Mouse (Mus musculus) left cerebral cortex, postnatal 4 days (tissue): ENCODE measurements around the gene Ppp1r37. TPM values are rescaled to one million over a fixed set of nuclear protein-coding genes. Genes with fewer than 3 reads are reported as not detected.

Source experiments
- DNase-seq: peaks from one replicate; pipeline ENCODE4 v3.0.0-alpha.2; 2022
- intact Hi-C: fragments of 180-260 bp; cut with DNase I; formaldehyde crosslinking; loops from one replicate; pipeline ENCODE4 v1.15.1; 2025
- total RNA-seq, 2 experiments: library from RNA; stranded (reverse); gene quantifications; 2 replicates each; pipeline ENCODE4 v1.2.3; 2021

The Ppp1r37 gene
- total RNA-seq, 2 experiments from 2014 or later, result 81.1 to 85.1 TPM

DNA sequence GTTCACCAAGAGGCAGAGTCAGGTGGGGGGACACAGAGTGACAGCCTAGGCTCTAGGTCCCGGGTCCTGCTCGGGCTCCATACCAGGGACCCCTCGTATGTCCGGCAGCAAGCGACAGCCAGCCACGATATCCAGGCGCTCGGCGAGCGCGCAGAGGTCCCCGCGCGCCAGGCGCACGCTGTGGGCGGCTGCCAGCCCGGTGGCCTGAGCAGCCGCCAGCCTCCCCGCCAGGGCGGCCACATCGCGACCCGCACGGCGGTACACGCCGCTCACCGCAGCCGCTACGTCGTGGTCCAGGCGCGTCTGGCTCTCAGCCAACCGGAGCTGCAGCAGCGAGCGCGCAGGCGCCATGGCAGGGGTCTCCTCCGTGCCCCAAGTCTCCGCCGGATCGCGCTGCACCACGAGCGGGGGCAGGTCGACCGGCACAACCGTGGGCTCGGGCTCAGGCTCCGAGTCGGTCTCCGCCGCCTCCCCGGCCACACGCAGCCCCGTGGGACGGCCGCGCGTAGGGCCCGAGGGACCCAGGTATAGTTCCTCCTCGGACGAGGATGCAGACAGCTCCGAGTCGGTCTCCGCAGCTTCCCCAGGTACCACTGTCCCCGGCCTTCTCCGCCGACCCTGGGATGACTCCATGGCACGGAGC, 55.8 kb downstream of the Ppp1r37 start:
- intact Hi-C loops, result no loop called here
- peak; percentile 72 for DNase-seq

DNA sequence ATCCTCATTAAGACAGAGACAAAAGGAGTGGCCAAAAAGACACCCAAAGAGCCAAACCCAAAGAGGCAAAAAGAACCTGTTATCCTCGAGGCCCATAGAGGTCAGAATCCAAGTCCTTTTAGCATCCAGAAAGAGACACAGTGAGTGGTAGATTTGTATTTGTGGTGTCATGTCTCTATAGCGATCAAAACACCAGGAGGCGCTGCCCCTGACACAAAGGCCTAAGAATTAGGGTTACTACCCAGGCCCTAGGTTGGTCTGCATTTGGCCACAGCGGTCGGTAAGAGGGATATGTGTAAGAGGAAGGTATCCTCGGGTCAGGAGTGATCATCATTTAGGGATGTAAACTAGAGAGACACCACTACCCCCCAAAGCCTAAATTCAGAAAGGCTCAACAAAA, 56.5 kb downstream of the Ppp1r37 start:
- no peak for DNase-seq
- intact Hi-C loops, result no loop called here

- intact Hi-C loops, result no loop called here
- no peak for DNase-seq
Measured at GRCm38 (mm10) chr7:19503481-19504068, 59.3 kb downstream of the Ppp1r37 start.

- DNase-seq, result no peak
- intact Hi-C loops, result no loop called here
Measured at GRCm38 (mm10) chr7:19501658-19502057, 61.2 kb downstream of the Ppp1r37 start.

DNA sequence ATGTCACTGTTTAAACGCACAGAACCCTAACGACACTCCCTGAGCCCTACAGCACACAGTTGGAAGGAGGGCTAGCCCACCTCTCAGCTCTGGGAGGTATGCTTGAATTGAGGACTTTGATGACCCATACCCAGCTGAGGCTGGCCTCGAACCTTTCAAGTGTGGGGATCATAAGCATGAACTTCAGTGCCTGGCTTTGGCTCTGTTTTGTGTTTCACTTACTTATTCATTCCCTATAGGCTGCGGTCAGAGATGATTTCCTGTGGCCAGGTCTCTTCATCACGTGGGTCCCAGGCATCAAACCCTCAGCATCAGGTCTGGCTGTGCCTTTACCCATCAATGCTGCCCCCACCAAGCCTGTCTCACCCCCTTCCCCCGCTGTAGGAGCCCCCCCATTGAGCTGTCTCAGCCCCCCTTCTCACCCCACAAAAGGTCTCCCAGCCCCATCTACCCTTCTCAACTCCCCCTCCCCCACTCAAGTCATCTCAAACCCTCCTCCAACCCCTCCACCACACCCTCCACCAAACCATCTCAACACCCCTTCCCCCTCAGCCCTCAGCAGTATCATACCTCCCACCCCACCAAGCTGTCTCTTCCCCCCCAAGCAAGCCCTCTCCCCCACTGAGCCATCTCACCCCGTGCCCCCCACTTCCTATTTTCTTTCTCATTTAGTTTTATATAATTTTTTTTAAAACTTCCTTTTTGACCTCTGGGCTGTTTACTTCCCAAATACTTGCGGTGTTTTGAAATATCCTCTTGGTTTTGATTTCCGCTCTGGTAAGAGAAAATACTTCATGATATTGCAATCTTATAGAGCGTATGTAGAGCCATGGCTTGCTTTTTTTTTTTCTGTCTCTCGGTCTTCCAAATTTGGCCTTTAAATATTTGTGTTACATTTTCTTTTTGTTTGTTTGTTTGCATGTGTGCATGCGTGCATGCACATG, 62.2 kb downstream of the Ppp1r37 start:
- intact Hi-C loops, result no loop called here

DNA sequence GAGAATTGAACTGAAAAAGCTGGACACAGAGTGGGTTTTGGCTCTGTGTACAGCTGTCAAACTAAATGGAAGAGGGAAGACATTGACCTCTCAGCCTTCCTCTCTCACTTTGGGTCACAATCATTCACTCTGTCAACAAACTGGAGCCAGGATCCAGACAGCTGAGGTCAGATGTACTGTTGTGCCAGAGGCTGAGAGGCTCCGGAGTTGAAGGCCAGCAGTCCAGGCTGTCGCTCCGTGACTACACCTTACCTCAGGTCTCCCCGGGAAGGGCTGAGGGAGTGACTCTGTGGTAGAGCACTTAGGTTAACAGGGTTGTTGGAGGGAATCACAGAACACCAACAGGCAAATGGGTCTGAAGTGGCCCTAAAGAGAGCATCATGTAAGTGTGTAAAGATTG, 64.5 kb downstream of the Ppp1r37 start:
- intact Hi-C loops, result no loop called here
- no peak for DNase-seq

More for the DNA sequence above, 62.2 kb downstream of the Ppp1r37 start:
- no peak for DNase-seq

GRCm38 (mm10) chr7:19496214-19496555, 66.7 kb downstream of the Ppp1r37 start:
- intact Hi-C loops, result no loop called here
- no peak for DNase-seq

GRCm38 (mm10) chr7:19495521-19496213, 67.2 kb downstream of the Ppp1r37 start:
- intact Hi-C loops, result no loop called here
- DNase-seq, result no peak

- no peak for DNase-seq
- intact Hi-C loops, result no loop called here
Measured at GRCm38 (mm10) chr7:19494751-19495474, 68.0 kb downstream of the Ppp1r37 start.

GRCm38 (mm10) chr7:19491731-19492130, 71.1 kb downstream of the Ppp1r37 start:
- no peak for DNase-seq
- intact Hi-C loops, result no loop called here

DNA sequence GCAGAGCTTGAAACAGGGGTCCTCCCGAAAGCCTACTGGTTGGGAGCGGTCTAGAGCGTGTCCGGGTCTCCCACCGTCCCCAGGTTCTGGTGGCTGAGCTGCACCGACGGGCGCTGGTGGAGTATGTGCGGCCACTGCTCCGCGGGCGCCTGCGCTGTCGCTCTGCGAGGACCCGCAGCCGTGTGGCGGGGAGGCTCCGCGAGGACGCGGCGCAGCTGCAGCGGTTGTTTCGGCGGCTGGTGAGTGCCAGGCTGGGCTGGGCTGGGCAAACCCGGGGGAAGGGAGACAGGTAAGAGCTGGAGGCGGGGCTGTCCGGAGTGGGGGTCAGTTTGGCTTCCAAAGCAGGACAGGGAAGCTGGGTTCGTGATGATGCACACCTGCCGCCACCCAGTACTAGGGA, 73.4 kb downstream of the Ppp1r37 start:
- DNase-seq, result no peak
- intact Hi-C loops, result no loop called here

- DNase-seq, result no peak
Measured at GRCm38 (mm10) chr7:19486549-19486948, 76.3 kb downstream of the Ppp1r37 start.

GRCm38 (mm10) chr7:19485488-19485887, 77.4 kb downstream of the Ppp1r37 start:
- intact Hi-C loops, result no loop called here
- DNase-seq, result no peak

More at GRCm38 (mm10) chr7:19486549-19486948, 76.3 kb downstream of the Ppp1r37 start:
- intact Hi-C loops, result no loop called here

DNA sequence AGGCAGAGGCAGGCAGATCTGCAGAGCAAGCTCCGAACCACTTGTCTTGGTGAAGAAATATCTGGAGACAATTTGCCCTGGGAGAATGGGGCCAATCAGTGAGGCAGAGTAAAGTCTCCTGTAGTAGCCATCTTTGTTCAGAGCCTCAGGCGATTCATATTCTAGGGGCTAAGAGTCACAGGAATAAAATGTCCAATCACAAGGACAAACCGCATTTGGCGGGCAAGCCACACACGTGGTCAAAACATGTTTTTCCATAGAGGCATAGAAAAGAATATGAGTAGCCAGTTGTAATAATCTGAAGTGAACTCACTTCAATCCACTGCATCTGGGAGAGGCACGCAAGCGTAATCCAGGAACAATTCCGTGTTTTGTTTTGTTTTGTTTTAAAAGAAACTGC, 79.6 kb downstream of the Ppp1r37 start:
- no peak for DNase-seq
- intact Hi-C loops, result no loop called here

Other genes starting within 250 kb of the Ppp1r37 start
- gene Ercc1, start 218.3 kb downstream of the Ppp1r37 start, total RNA-seq, result 10 to 100 TPM; 60.1 to 70.9 TPM
- 10 to 100 TPM; 15.9 to 18.7 TPM for gene Cd3eap, start 203.6 kb downstream of the Ppp1r37 start, total RNA-seq
- 1 to 10 TPM; 6.0 to 6.4 TPM for gene Ppp1r13l, start 203.3 kb downstream of the Ppp1r37 start, total RNA-seq
- gene Ercc2, start 181.1 kb downstream of the Ppp1r37 start, total RNA-seq, result 10 to 100 TPM; 46.1 to 62.8 TPM
- 1 to 10 TPM; 1.2 to 1.3 TPM for gene Klc3, start 159.0 kb downstream of the Ppp1r37 start, total RNA-seq
- not detected for gene Ckm, start 158.3 kb downstream of the Ppp1r37 start, total RNA-seq
- 100 to 1,000 TPM; 118 to 119 TPM for gene Mark4, start 104.3 kb downstream of the Ppp1r37 start, total RNA-seq
- under 1 TPM; 0.42 to 0.46 TPM for gene Exoc3l2, start 99.7 kb downstream of the Ppp1r37 start, total RNA-seq
- 1 to 10 TPM; 8.5 to 8.8 TPM for gene Bloc1s3, start 54.7 kb downstream of the Ppp1r37 start, total RNA-seq
- 10 to 100 TPM; 17.9 to 19.0 TPM for gene Trappc6a, start 54.7 kb downstream of the Ppp1r37 start, total RNA-seq
- gene Nkpd1, start 45.2 kb downstream of the Ppp1r37 start, total RNA-seq, result under 1 TPM; 0.90 to 0.91 TPM
- gene Zfp296, start 14.2 kb upstream of the Ppp1r37 start, total RNA-seq, result under 1 TPM; 0.22 to 0.24 TPM
- gene Gemin7, start 14.5 kb upstream of the Ppp1r37 start, total RNA-seq, result 10 to 100 TPM; 56.0 to 58.2 TPM
- 100 to 1,000 TPM in 1 of 2 experiments, 10 to 100 TPM in 1; 98.0 to 106 TPM for gene Clasrp, start 41.4 kb upstream of the Ppp1r37 start, total RNA-seq
- gene Relb, start 66.4 kb upstream of the Ppp1r37 start, total RNA-seq, result 1 to 10 TPM; 5.5 to 7.5 TPM
- gene Clptm1, start 102.0 kb upstream of the Ppp1r37 start, total RNA-seq, result 100 to 1,000 TPM; 105 to 115 TPM
- not detected for gene Apoc2, start 114.9 kb upstream of the Ppp1r37 start, total RNA-seq
- not detected for gene Gm44805, start 118.3 kb upstream of the Ppp1r37 start, total RNA-seq
- not detected for gene Apoc4, start 118.4 kb upstream of the Ppp1r37 start, total RNA-seq
- gene Apoc1, start 129.6 kb upstream of the Ppp1r37 start, total RNA-seq, result 1 to 10 TPM; 2.1 to 3.6 TPM
- 100 to 1,000 TPM; 576 to 662 TPM for gene Apoe, start 136.1 kb upstream of the Ppp1r37 start, total RNA-seq
- 100 to 1,000 TPM in 1 of 2 experiments, 10 to 100 TPM in 1; 95.8 to 104 TPM for gene Tomm40, start 152.4 kb upstream of the Ppp1r37 start, total RNA-seq
- gene Nectin2, start 187.4 kb upstream of the Ppp1r37 start, total RNA-seq, result 10 to 100 TPM; 35.7 to 36.4 TPM
- 1 to 10 TPM; 6.8 to 7.4 TPM for gene Bcam, start 207.9 kb upstream of the Ppp1r37 start, total RNA-seq
- under 1 TPM in 1 of 2 experiments, not detected in 1; 0.93 TPM for gene Cblc, start 233.7 kb upstream of the Ppp1r37 start, total RNA-seq